Mouse (Mus musculus) spleen, postnatal 10 days (tissue): ENCODE results near the gene Gm266.

Source experiments
- DNase-seq, 2 experiments: peaks; one replicate each; pipeline ENCODE4 v3.0.0; 2021 to 2022; ENCODE audit warnings: low spot score in 2 of 2

Gm266 gene

GRCm38 (mm10) chr12:111503063-111503567 lies 17.5 kb upstream of the Gm266 start:
- no peak for DNase-seq

DNA sequence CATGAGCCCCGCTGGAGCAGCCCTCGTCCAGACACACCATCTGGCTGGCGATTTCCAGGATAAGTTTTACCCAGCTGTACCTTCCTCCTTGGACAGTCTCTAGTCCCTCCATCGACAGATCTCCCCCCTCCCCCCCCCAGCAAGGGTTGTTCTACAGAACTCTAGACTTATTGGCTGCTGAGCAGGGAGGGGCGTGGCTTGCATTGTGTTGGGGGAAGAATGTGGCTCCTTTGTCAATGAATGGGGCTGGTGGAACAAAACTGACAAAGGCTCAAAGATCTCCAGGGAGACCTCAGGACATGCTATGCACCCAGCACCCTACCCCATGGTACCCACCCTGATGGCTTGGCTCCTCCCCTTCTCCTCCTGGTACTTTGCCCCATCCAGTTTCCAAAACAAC lies 15.1 kb upstream of the Gm266 start:
- no peak for DNase-seq

- DNase-seq = no peak
Observed at GRCm38 (mm10) chr12:111499617-111500016, 14.0 kb upstream of the Gm266 start.

DNA sequence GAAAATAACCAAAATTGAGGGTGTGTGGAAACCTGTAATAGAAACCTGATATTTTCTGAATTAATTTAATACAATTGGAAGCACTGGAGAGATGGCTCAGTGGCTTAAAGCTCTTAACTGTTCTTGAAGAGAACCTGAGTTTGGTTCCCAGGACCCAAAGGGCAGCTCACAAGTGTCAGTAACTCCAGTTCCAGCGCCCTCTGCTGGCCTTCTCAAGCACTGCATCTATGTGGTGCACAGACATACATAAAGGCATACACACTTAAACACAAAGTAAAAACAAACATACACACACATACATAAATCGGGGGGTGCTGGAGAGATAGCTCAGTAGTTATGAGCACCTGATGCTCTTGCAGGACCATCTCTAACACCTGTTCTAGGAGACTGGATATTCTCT lies 11.5 kb upstream of the Gm266 start:
- peak in 1 of 2 experiments; percentile 59 for DNase-seq

DNA sequence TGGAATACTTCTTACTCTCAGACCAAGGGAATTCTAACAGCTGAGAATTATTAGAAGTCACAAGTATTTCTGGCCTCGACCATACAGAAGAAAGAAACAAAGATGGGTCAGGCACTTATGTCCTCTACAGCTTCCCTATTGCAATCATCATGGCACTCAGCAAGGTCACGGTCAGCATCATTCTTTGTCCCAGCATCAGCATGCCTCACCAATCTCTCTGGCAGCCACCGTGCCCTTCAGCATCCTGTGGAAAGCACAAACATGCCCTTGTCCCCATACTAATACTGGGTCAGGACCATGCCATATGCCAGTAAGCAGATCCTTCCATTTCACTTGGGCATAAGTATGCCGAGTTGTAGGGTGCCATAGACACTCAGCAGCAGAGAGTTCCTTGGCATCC lies 9.3 kb upstream of the Gm266 start:
- no peak for DNase-seq

- no peak for DNase-seq
Observed at GRCm38 (mm10) chr12:111489261-111489865, 3.7 kb upstream of the Gm266 start.

GRCm38 (mm10) chr12:111486455-111486854 lies 832 bp upstream of the Gm266 start:
- no peak for DNase-seq

- DNase-seq = no peak
Observed at GRCm38 (mm10) chr12:111485046-111485651, 474 bp downstream of the Gm266 start.

DNA sequence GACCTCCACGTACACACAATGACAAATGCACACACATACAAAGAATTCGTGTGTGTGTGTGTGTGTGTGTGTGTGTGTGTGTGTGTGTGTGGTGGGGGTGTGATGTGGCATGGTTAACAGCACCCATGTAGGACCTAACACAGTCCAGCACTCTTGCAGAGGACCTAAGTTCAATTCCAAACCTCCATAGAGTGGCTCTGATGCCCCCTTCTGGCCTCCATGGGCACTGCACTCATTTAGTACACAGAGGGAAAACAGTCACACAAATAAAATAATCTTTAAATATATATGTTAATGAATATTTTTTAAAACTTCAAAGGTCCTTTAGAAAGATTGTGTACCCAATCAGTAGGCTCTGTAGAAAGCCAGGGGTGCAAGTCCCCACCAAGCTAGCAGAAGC lies 5.7 kb downstream of the Gm266 start:
- DNase-seq = peak; percentile 45 to 76

DNA sequence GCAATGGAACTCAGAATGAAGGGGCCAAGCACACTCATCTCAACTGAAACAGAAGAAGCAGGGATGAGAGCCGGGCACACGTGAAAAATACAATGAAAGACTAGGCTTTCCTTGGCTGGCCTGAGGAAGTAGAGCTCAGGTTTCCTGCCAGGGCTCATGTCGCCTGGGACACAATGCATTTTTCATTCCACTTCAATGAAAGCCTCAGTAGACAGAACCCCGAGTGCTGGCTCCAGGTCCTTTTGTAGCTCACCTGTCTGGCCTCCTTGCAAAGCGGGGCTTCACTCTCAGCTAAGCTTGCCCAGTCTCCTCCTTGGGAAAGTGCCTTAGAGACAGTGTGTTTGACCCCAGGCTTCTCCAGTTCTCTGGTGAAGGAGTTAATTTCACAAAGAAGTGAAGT lies 6.7 kb downstream of the Gm266 start:
- no peak for DNase-seq

- no peak for DNase-seq
Observed at GRCm38 (mm10) chr12:111474893-111475643, 10.6 kb downstream of the Gm266 start.

- no peak for DNase-seq
Observed at GRCm38 (mm10) chr12:111474384-111474783, 11.2 kb downstream of the Gm266 start.

GRCm38 (mm10) chr12:111472886-111473285 lies 12.7 kb downstream of the Gm266 start:
- no peak for DNase-seq

DNA sequence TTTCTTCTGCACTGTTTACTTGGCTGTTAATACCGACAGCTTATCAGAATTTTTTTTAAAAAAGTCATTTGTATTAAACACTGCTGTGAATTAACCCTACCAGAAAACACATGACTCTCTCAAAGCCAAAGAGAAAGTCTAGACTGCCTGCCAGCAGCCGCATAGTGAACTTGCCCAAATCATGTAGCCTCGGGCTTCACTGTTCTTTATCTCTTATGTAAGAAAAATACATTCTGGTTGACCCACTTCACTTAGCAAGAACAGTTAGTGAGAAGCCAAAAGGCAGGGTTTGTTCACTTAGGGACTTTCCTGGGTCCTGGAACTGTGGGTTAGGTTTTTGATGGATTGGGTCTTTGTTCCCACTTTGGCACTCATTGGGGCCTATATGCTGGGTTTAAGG lies 13.9 kb downstream of the Gm266 start:
- no peak for DNase-seq

DNA sequence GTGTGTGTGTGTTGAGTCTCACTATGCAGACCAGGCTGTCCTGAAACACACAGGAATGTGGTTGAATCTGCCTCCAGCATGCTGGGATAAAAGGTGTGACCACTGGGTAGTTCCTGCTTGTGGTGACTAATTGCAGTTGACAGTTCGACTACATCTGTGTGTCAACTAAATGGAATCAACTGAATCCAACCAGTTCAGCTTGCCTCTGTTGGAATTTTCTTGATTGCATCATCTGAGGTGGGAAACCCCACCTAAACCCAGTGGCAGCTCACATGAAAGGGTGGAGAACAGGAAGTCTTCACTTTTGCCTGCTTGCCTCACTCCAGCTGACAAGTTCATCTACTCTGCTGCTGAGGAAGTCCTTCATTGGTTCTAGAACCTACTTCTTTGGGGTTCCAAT lies 14.5 kb downstream of the Gm266 start:
- no peak for DNase-seq

GRCm38 (mm10) chr12:111469507-111469906 lies 16.1 kb downstream of the Gm266 start:
- DNase-seq = peak; percentile 60 to 80

GRCm38 (mm10) chr12:111468206-111468605 lies 17.4 kb downstream of the Gm266 start:
- DNase-seq = no peak

- no peak for DNase-seq
Observed at GRCm38 (mm10) chr12:111466369-111466768, 19.3 kb downstream of the Gm266 start.

GRCm38 (mm10) chr12:111463570-111463969 lies 22.1 kb downstream of the Gm266 start:
- DNase-seq = no peak

- no peak for DNase-seq
Observed at GRCm38 (mm10) chr12:111457742-111458141, 27.9 kb downstream of the Gm266 start.

DNA sequence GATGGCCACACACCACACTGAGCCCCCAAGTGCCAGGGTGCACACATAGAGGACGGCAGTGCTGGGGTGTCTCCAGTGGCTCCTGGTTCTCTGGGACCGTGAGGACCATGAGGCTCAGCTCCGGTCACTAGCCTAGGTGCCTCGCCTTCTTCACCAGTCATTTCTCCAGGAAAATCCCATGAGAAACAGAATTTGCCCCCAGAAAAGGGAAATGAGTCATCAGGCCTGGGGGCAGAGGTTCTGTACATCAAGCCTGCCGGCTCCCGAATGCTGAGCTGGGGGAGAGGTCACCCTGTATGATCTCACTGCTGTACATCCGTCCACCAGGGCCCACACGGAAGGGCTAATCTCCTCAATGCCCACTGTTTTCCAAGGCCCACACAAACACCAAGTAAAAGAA lies 29.8 kb downstream of the Gm266 start:
- DNase-seq = no peak

DNA sequence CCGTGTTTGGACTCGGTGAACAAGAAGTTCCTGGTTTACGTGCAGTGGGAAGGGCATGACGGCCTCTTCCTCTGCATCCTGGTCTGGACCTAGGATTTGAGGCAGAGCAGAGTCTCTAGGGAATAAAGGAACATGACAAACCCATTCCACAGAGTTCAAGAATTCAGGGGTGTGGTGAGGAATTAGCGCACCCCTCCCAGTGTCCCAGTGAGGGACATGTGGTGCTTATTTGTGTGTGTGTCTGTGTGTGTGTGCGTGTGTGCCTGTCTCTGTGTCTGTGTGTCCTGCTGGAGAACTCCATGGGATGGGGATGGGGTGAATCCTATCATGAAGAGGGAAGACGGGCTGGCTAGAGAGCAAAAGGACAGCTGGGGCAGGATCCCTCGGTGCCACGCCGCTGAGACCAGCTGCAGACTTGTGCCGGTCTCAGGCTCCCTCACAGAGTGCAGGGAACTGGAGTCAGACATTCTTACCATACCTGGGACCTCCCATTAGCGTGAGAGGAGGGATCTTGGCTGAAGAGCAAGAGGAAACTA lies 30.2 kb downstream of the Gm266 start:
- DNase-seq = peak in 1 of 2 experiments; percentile 28
